Mouse (Mus musculus) kidney, postnatal 0 days (tissue): ENCODE results near the gene Ccl11. TPM values are rescaled to one million over a fixed set of nuclear protein-coding genes. Genes with fewer than 3 reads are reported as not detected.

Experiments used
- ATAC-seq: fragments of 200-750 bp; cut with Nextera tagmentation; replicated peaks from 2 replicates; pipeline ENCODE4 v1.8.0; 2017; ENCODE audit warnings: low read depth, moderate number of reproducible peaks, moderate TSS enrichment, moderate library complexity; ENCODE audit not compliant: low FRiP score
- DNase-seq: peaks from one replicate; pipeline ENCODE4 v3.0.0-alpha.2; 2016; ENCODE audit warnings: low spot score
- H3K27ac ChIP-seq: fragments of 300-500 bp; sonication (generic); 2 replicates; pipeline ENCODE4 v1.5.1; 2014; ENCODE audit warnings: mild to moderate bottlenecking
- H3K27me3 ChIP-seq: fragments of 300-500 bp; sonication (generic); 2 replicates; pipeline ENCODE4 v1.6.1; 2014; ENCODE audit warnings: low read length, mixed read lengths; ENCODE audit not compliant: insufficient read depth
- H3K36me3 ChIP-seq: fragments of 300-500 bp; sonication (generic); 2 replicates; pipeline ENCODE4 v1.6.1; 2014; ENCODE audit warnings: low read length, mixed read lengths; ENCODE audit not compliant: insufficient read depth
- H3K4me1 ChIP-seq: fragments of 300-500 bp; sonication (generic); replicated peaks from 2 replicates; pipeline ENCODE4 v1.6.1; 2014; ENCODE audit warnings: antibody characterized with exemption, low read length, mixed read lengths; ENCODE audit not compliant: insufficient read depth
- H3K4me2 ChIP-seq: fragments of 300-500 bp; sonication (generic); 2 replicates; pipeline ENCODE4 v1.6.1; 2014; ENCODE audit warnings: mild to moderate bottlenecking, low read length, moderate library complexity, mixed read lengths
- H3K4me3 ChIP-seq: fragments of 300-500 bp; sonication (generic); replicated peaks from 2 replicates; pipeline ENCODE4 v1.5.1; 2014; ENCODE audit warnings: low read depth, low read length
- H3K9ac ChIP-seq: fragments of 300-500 bp; sonication (generic); 2 replicates; pipeline ENCODE4 v1.6.1; 2014; ENCODE audit warnings: low read depth, low read length
- H3K9me3 ChIP-seq: fragments of 300-500 bp; sonication (generic); replicated peaks from 2 replicates; pipeline ENCODE4 v1.6.1; 2016; ENCODE audit warnings: low read length, inconsistent platforms, mixed read lengths
- CTCF ChIP-seq: IDR thresholded peaks from 2 replicates; pipeline ENCODE4 v1.5.1; 2016; ENCODE audit warnings: antibody characterized with exemption, low read depth, mild to moderate bottlenecking, moderate library complexity
- WGBS: fragments of 180-500 bp; shearing (Covaris S2); extraction: QIAGEN DNeasy Blood & Tissue Kit; methylation state at CpG from one replicate; pipeline ENCODE4 v1.1.7; 2014; 5-methylcytosine and 5-hydroxymethylcytosine counted together
- polyA plus RNA-seq: library from polyadenylated mRNA; unstranded; fragments of >200 nt; fragmentation: Nextera tagmentation; extraction: Ambion mirVana; gene quantifications from 2 replicates; pipeline ENCODE4 v1.2.1, GENCODE M21; 2015

The Ccl11 gene
- 7.9 and 9.1 TPM in 2 replicates for polyA plus RNA-seq

DNA sequence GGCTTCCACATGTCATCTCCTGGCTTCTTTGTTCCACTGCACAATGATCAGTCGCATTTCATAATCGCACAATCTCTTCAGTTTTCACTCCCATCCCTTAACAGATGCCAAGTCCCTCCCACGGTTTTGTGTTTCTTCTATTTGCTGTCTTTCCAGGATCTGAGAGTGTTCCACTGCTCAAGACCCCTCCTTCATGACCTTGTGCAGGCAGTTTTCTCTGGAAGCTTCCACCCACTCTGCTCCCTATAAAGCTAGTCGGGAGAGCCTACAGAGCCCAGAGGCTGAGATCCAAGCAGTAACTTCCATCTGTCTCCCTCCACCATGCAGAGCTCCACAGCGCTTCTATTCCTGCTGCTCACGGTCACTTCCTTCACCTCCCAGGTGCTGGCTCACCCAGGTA, at the start of gene Ccl11:
Gene Ccl11 (plus strand): TSS at position 178 of the 400 bp plus-strand sequence.
- H3K27ac ChIP-seq = no peak within 1 kb of the TSS
- H3K27me3 ChIP-seq = no peaks in the 10 kb centered on the region
- no peak within 1 kb of the TSS for H3K4me2 ChIP-seq
- 60% methylated on average over 6 of the region's 6 CpGs for WGBS
- no peak for TF ChIP-seq CTCF
- H3K36me3 ChIP-seq = no peaks in the 10 kb centered on the region
- no peaks in the 10 kb centered on the region for H3K9me3 ChIP-seq
- no peak within 1 kb of the TSS for H3K9ac ChIP-seq
- no peak within 1 kb of the TSS for H3K4me3 ChIP-seq
- no peaks in the 10 kb centered on the region for H3K4me1 ChIP-seq
- DNase-seq (peak; percentile 36), ATAC-seq (no peak)

DNA sequence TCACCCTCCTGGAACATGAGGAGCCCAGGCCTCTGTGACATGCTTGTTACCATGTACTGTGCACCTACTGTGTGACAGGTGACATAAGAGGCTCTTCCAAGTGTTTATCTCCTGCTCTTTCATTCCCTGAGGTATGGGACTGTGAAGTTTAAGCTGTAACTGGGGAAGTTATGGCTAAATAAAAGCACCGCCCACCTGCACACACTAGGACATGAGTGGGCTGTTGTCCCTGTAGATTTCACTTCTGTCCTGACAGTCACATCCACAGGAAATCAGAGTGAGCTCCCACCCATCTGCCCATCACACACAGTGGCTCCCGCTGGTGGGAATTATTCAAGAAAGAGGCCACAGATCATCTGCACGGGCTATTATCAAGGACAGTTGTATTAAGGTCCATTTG, 47.5 kb upstream of the Ccl11 start:
- Histone ChIP-seq H3K9me3 (no peaks in the 10 kb centered on the region), H3K27me3 (no peaks in the 10 kb centered on the region), H3K9ac (no peak overlapping the region), H3K4me1 (no peaks in the 10 kb centered on the region), H3K27ac (no peak overlapping the region), H3K36me3 (no peaks in the 10 kb centered on the region), H3K4me3 (no peak overlapping the region), H3K4me2 (no peak overlapping the region)
- no peak for DNase-seq
- ATAC-seq = no peak
- no peak for TF ChIP-seq CTCF
- 89% methylated on average over 3 of the region's 3 CpGs for WGBS

DNA sequence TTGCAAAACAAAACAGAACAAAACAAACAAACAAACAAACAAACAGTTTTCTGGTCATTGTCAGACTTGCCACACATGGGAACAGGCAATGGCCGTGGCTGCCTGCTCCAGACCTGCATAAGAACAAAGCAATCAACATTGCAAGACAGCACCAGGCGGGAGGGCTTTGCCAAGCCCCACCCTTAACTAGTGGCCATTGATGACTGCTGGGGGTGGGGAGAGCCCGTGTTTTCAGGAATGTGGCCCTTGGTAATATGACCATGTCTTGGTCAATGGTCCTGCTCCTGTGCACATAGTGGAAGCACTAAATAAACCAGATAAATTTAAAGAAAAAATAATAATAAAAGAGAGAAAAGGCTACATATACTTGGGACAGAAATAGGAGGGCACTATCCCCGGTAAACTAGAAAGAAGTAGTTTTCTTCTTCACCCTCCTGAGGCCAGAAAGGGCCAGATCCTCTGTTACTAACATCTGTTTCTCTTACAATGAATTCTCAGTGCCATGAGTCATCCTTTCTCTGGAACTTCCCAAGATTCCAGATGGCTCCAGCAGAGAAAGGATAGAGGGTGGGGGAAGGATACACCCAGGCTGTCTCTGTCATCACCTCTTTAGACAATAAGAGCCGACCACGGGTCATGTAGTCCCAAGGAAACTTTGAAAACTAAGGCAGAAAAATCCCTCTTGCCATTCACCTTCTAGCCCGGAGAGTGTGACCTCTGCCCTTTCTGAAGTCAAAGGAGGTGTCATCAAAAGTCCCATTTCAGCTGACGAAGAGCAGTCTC, 46.0 kb upstream of the Ccl11 start:
- Histone ChIP-seq H3K9ac (no peak overlapping the region), H3K4me2 (no peak overlapping the region), H3K4me3 (no peak overlapping the region), H3K27ac (no peak overlapping the region), H3K36me3 (no peaks in the 10 kb centered on the region), H3K9me3 (no peaks in the 10 kb centered on the region), H3K27me3 (no peaks in the 10 kb centered on the region), H3K4me1 (no peaks in the 10 kb centered on the region)
- DNase-seq (no peak), ATAC-seq (no peak)
- 59% methylated on average over 8 of the region's 8 CpGs for WGBS
- no peak for TF ChIP-seq CTCF

DNA sequence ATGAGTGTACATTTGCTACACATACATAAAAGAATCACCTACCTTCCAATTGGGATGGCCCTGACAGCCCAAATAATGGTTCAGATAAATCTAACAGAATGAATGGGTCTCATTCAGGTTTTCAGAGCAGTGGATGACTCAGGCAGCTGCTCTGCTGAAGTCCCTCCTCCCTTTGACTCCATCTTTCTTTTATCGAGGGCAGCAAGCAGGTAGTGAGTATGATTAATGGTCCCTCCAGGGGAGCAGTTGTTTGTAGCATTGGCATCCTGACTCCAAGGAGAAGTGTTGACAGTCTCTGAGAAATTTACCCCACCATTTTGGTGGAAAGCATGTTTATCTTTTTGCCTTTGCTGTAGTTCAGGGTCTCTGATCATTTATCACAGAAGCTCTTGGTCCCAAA, 43.9 kb upstream of the Ccl11 start:
- Histone ChIP-seq H3K9ac (no peak overlapping the region), H3K27me3 (no peaks in the 10 kb centered on the region), H3K9me3 (no peaks in the 10 kb centered on the region), H3K36me3 (no peaks in the 10 kb centered on the region), H3K27ac (no peak overlapping the region), H3K4me3 (no peak overlapping the region), H3K4me2 (no peak overlapping the region), H3K4me1 (no peaks in the 10 kb centered on the region)
- DNase-seq (no peak), ATAC-seq (no peak)
- WGBS = 27% methylated on average over 1 of the region's 1 CpGs
- TF ChIP-seq CTCF = no peak

DNA sequence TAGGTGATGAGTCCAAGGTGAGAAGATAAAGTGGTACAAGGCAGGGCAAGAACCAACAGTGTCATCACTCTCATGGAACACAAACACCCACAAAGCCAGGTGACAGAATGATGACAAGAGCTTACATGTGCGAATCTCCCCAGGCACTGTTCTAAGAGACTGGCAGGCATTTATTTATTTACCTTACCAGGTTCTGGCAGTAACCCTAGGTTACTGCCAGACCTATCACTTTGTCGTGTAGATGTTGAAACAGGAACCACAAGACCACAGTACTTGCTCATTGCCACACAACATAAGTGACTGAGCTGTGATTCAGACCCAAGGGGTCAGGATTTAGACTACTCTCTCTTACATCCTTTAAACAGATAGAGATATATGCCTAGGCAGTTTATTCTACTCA, 42.6 kb upstream of the Ccl11 start:
- H3K4me2 ChIP-seq = no peak overlapping the region
- no peak overlapping the region for H3K27ac ChIP-seq
- DNase-seq (no peak), ATAC-seq (no peak)
- no peaks in the 10 kb centered on the region for H3K4me1 ChIP-seq
- no peak overlapping the region for H3K9ac ChIP-seq
- H3K9me3 ChIP-seq = no peaks in the 10 kb centered on the region
- no peak overlapping the region for H3K4me3 ChIP-seq
- TF ChIP-seq CTCF = no peak
- H3K36me3 ChIP-seq = no peaks in the 10 kb centered on the region
- 63% methylated on average over 2 of the region's 2 CpGs for WGBS
- no peaks in the 10 kb centered on the region for H3K27me3 ChIP-seq

DNA sequence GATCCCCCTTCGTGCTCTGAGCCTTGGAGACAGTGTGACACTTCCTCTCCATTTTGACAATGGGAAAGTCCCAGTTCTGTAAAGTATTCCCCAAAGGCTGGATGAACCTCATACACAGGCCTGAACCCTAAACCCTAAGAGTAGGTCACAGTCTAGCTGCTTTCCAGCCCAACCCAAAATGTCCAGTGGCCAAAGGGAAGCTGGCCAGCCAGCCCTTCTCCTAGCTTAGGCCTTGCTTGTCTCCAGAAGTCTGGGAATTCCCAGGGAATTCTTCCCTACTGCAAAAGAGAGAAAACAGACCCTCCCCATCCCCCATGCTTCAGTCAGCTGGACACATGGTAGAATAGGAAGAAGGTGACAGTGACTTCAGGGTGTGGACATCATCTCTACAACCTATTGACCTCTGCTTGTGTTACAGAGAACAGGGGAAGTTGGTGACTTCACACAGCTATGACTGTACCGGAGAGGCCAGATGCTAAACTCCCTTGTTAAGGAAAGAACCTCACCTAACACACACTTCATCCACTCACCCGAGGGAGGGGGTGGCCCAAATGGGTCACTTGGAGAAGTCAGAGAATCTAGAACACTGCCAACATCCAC, 41.3 kb upstream of the Ccl11 start:
- Histone ChIP-seq H3K36me3 (no peaks in the 10 kb centered on the region), H3K27me3 (no peaks in the 10 kb centered on the region), H3K4me3 (no peak overlapping the region), H3K9ac (no peak overlapping the region), H3K4me1 (no peaks in the 10 kb centered on the region), H3K27ac (no peak overlapping the region), H3K4me2 (no peak overlapping the region), H3K9me3 (no peaks in the 10 kb centered on the region)
- 73% methylated on average over 3 of the region's 3 CpGs for WGBS
- no peak for DNase-seq
- ATAC-seq = no peak
- no peak for TF ChIP-seq CTCF
